Mouse (Mus musculus): ENCODE measurements around the gene Grm2.
"Not testable (repeated sequence)": the region's sequence is repeated elsewhere in the genome, so short reads cannot be mapped to it uniquely, and the experiment has no call there.

The Grm2 gene

GRCm38 (mm10) chr9:106647226-106647625 lies 8.7 kb downstream of the Grm2 start:
- DNase-seq (ENCODE audit: low spot score), result no peak

GRCm38 (mm10) chr9:106645684-106646271 lies 10.1 kb downstream of the Grm2 start:
- DNase-seq (ENCODE audit: low spot score), result no peak

- DNase-seq (ENCODE audit: low spot score), result no peak
These were observed 12.1 kb downstream of the Grm2 start for GRCm38 (mm10) chr9:106643787-106644186.

- peak; percentile 92 for DNase-seq (ENCODE audit: low spot score)
These were observed 12.8 kb downstream of the Grm2 start for GRCm38 (mm10) chr9:106643128-106643527.

GRCm38 (mm10) chr9:106641346-106641745 lies 14.5 kb downstream of the Grm2 start:
- DNase-seq (ENCODE audit: low spot score), result no peak

- DNase-seq (ENCODE audit: low spot score), result no peak
These were observed 17.7 kb downstream of the Grm2 start for GRCm38 (mm10) chr9:106638154-106638553.

- no peak for DNase-seq (ENCODE audit: low spot score)
These were observed 23.7 kb downstream of the Grm2 start for GRCm38 (mm10) chr9:106632185-106632584.

- DNase-seq (ENCODE audit: low spot score), result not testable (repeated sequence)
These were observed 28.1 kb downstream of the Grm2 start for GRCm38 (mm10) chr9:106627796-106628195.

- no peak for DNase-seq (ENCODE audit: low spot score)
These were observed 29.6 kb downstream of the Grm2 start, which contains the start of gene Iqcf6 for GRCm38 (mm10) chr9:106626282-106626681. Gene Iqcf6, plus strand, starts transcription at chr9:106626582.

GRCm38 (mm10) chr9:106617496-106617895 lies 38.4 kb downstream of the Grm2 start:
- no peak for DNase-seq (ENCODE audit: low spot score)

- no peak for DNase-seq (ENCODE audit: low spot score)
These were observed 39.6 kb downstream of the Grm2 start for GRCm38 (mm10) chr9:106616306-106616705.

GRCm38 (mm10) chr9:106614616-106615015 lies 41.3 kb downstream of the Grm2 start:
- no peak for DNase-seq (ENCODE audit: low spot score)

GRCm38 (mm10) chr9:106613951-106614350 lies 41.9 kb downstream of the Grm2 start:
- no peak for DNase-seq (ENCODE audit: low spot score)

- DNase-seq (ENCODE audit: low spot score), result no peak
These were observed 45.2 kb downstream of the Grm2 start for GRCm38 (mm10) chr9:106610727-106611126.

GRCm38 (mm10) chr9:106600546-106600945 lies 55.3 kb downstream of the Grm2 start:
- peak; percentile 74 for DNase-seq (ENCODE audit: low spot score)

GRCm38 (mm10) chr9:106598466-106598865 lies 57.4 kb downstream of the Grm2 start:
- no peak for DNase-seq (ENCODE audit: low spot score)

- DNase-seq (ENCODE audit: low spot score), result no peak
These were observed 60.0 kb downstream of the Grm2 start for GRCm38 (mm10) chr9:106595836-106596235.

- DNase-seq (ENCODE audit: low spot score), result not testable (repeated sequence)
These were observed 60.5 kb downstream of the Grm2 start for GRCm38 (mm10) chr9:106595402-106595801.

All from testis, postnatal 10 days (tissue).